Mouse (Mus musculus): ENCODE data around the gene Cog5. TPM values are rescaled to one million over a fixed set of nuclear protein-coding genes. Genes with fewer than 3 reads are reported as not detected.
A peak's percentile ranks its signal among the peaks of the same experiment; 100 is the strongest.

The Cog5 gene
- polyA plus RNA-seq, 1 experiment from 2014 or later = 31.1 TPM

GRCm38 (mm10) chr12:31912966-31913551, 258.4 kb downstream of the Cog5 start:
- 85% methylated on average over 6 of the region's 6 CpGs for WGBS
- no peak for DNase-seq (ENCODE audit: low spot score)

GRCm38 (mm10) chr12:31913614-31914013, 258.9 kb downstream of the Cog5 start:
- peaks cover 6% of the 10 kb centered on the region; the same call in 1 of the 2 replicates for H3K4me1 ChIP-seq
- no peak for DNase-seq (ENCODE audit: low spot score)
- no peak overlapping the region for H3K27ac ChIP-seq (replicated peaks)
- whole genome bisulfite sequencing = 76% methylated on average over 4 of the region's 4 CpGs
- H3K9me3 ChIP-seq = no peaks in the 10 kb centered on the region
- H3K36me3 ChIP-seq (replicated peaks) = no peaks in the 10 kb centered on the region
- no peaks in the 10 kb centered on the region for H3K27me3 ChIP-seq (replicated peaks; ENCODE audit: low read depth, poor library complexity, severe bottlenecking)
- H3K4me3 ChIP-seq = no peak overlapping the region

More at GRCm38 (mm10) chr12:31912966-31913551, 258.4 kb downstream of the Cog5 start:
- Histone ChIP-seq H3K36me3 (replicated peaks) (no peaks in the 10 kb centered on the region), H3K27ac (replicated peaks) (no peak overlapping the region), H3K9me3 (no peaks in the 10 kb centered on the region), H3K27me3 (replicated peaks; ENCODE audit: low read depth, poor library complexity, severe bottlenecking) (no peaks in the 10 kb centered on the region), H3K4me3 (no peak overlapping the region), H3K4me1 (peaks cover 6% of the 10 kb centered on the region; the same call in 1 of the 2 replicates)

- peaks cover 4% of the 10 kb centered on the region for H3K36me3 ChIP-seq (replicated peaks)
- no peaks in the 10 kb centered on the region for H3K9me3 ChIP-seq
- H3K27ac ChIP-seq (replicated peaks) = no peak overlapping the region
- 95% methylated on average over 5 of the region's 5 CpGs for WGBS
- H3K4me1 ChIP-seq = peaks cover 6% of the 10 kb centered on the region; the same call in 1 of the 2 replicates
- H3K27me3 ChIP-seq (replicated peaks; ENCODE audit: low read depth, poor library complexity, severe bottlenecking) = no peaks in the 10 kb centered on the region
- H3K4me3 ChIP-seq = no peak overlapping the region
- DNase-seq (ENCODE audit: low spot score) = no peak
Observed at GRCm38 (mm10) chr12:31916691-31917090, 262.0 kb downstream of the Cog5 start.

- Histone ChIP-seq H3K4me1 (peaks cover 6% of the 10 kb centered on the region; the same call in 1 of the 2 replicates), H3K27me3 (replicated peaks; ENCODE audit: low read depth, poor library complexity, severe bottlenecking) (no peaks in the 10 kb centered on the region), H3K36me3 (replicated peaks) (peaks cover 4% of the 10 kb centered on the region), H3K9me3 (no peaks in the 10 kb centered on the region), H3K4me3 (no peak overlapping the region), H3K27ac (replicated peaks) (no peak overlapping the region)
- WGBS = 87% methylated on average over 5 of the region's 5 CpGs
- DNase-seq (ENCODE audit: low spot score) = no peak
Observed at GRCm38 (mm10) chr12:31917245-31917644, 262.6 kb downstream of the Cog5 start.

- Histone ChIP-seq H3K27ac (replicated peaks) (no peak overlapping the region), H3K4me3 (no peak overlapping the region), H3K4me1 (no peaks in the 10 kb centered on the region), H3K36me3 (replicated peaks) (peaks cover 20% of the 10 kb centered on the region), H3K27me3 (replicated peaks; ENCODE audit: low read depth, poor library complexity, severe bottlenecking) (no peaks in the 10 kb centered on the region), H3K9me3 (no peaks in the 10 kb centered on the region)
- 87% methylated on average over 18 of the region's 18 CpGs for WGBS
- DNase-seq (ENCODE audit: low spot score) = no peak
Observed at GRCm38 (mm10) chr12:31920464-31921405, 266.1 kb downstream of the Cog5 start.

- Histone ChIP-seq H3K4me3 (no peak overlapping the region), H3K4me1 (no peaks in the 10 kb centered on the region), H3K36me3 (replicated peaks) (peaks cover 53% of the 10 kb centered on the region), H3K9me3 (no peaks in the 10 kb centered on the region), H3K27ac (replicated peaks) (no peak overlapping the region), H3K27me3 (replicated peaks; ENCODE audit: low read depth, poor library complexity, severe bottlenecking) (no peaks in the 10 kb centered on the region)
- 86% methylated on average over 3 of the region's 3 CpGs for WGBS
- DNase-seq (ENCODE audit: low spot score) = no peak
Observed at GRCm38 (mm10) chr12:31924135-31924534, 269.5 kb downstream of the Cog5 start.

GRCm38 (mm10) chr12:31925343-31925742, 270.7 kb downstream of the Cog5 start:
- DNase-seq (ENCODE audit: low spot score) = no peak
- Histone ChIP-seq H3K9me3 (no peaks in the 10 kb centered on the region), H3K4me1 (no peaks in the 10 kb centered on the region), H3K27me3 (replicated peaks; ENCODE audit: low read depth, poor library complexity, severe bottlenecking) (no peaks in the 10 kb centered on the region), H3K36me3 (replicated peaks) (peaks cover 65% of the 10 kb centered on the region), H3K27ac (replicated peaks) (no peak overlapping the region), H3K4me3 (no peak overlapping the region)
- WGBS = 87% methylated on average over 6 of the region's 6 CpGs

- H3K27ac ChIP-seq (replicated peaks) = no peak overlapping the region
- DNase-seq (ENCODE audit: low spot score) = peak; percentile 69
- H3K27me3 ChIP-seq (replicated peaks; ENCODE audit: low read depth, poor library complexity, severe bottlenecking) = no peaks in the 10 kb centered on the region
- peaks cover 75% of the 10 kb centered on the region for H3K36me3 ChIP-seq (replicated peaks)
- no peak overlapping the region for H3K4me3 ChIP-seq
- 65% methylated on average over 4 of the region's 4 CpGs for WGBS
- H3K9me3 ChIP-seq = no peaks in the 10 kb centered on the region
- no peaks in the 10 kb centered on the region for H3K4me1 ChIP-seq
Observed at GRCm38 (mm10) chr12:31926661-31927061, 272.0 kb downstream of the Cog5 start.

- DNase-seq (ENCODE audit: low spot score) = no peak
- 88% methylated on average over 3 of the region's 3 CpGs for WGBS
- H3K4me3 ChIP-seq = no peak overlapping the region
- no peak overlapping the region for H3K27ac ChIP-seq (replicated peaks)
- H3K27me3 ChIP-seq (replicated peaks; ENCODE audit: low read depth, poor library complexity, severe bottlenecking) = no peaks in the 10 kb centered on the region
- H3K36me3 ChIP-seq (replicated peaks) = peaks cover 93% of the 10 kb centered on the region
- H3K4me1 ChIP-seq = no peaks in the 10 kb centered on the region
- no peaks in the 10 kb centered on the region for H3K9me3 ChIP-seq
Observed at GRCm38 (mm10) chr12:31928498-31928897, 273.8 kb downstream of the Cog5 start.

- H3K4me1 ChIP-seq = no peaks in the 10 kb centered on the region; the same call in 1 of the 2 replicates
- no peak overlapping the region for H3K4me3 ChIP-seq
- H3K27me3 ChIP-seq (replicated peaks; ENCODE audit: low read depth, poor library complexity, severe bottlenecking) = no peaks in the 10 kb centered on the region
- H3K36me3 ChIP-seq (replicated peaks) = peaks cover 99% of the 10 kb centered on the region
- no peaks in the 10 kb centered on the region for H3K9me3 ChIP-seq
- DNase-seq (ENCODE audit: low spot score) = no peak
- 93% methylated on average over 3 of the region's 3 CpGs for WGBS
- H3K27ac ChIP-seq (replicated peaks) = no peak overlapping the region
Observed at GRCm38 (mm10) chr12:31931818-31932217, 277.1 kb downstream of the Cog5 start.

GRCm38 (mm10) chr12:31936657-31937300, 282.1 kb downstream of the Cog5 start:
- H3K4me1 ChIP-seq = peaks cover 4% of the 10 kb centered on the region; the same call in 1 of the 2 replicates
- H3K4me3 ChIP-seq = no peak overlapping the region
- 31% methylated on average over 6 of the region's 6 CpGs for WGBS
- no peak overlapping the region for H3K27ac ChIP-seq (replicated peaks)
- DNase-seq (ENCODE audit: low spot score) = peak; percentile 46
- H3K9me3 ChIP-seq = no peaks in the 10 kb centered on the region
- H3K36me3 ChIP-seq (replicated peaks) = peaks cover 95% of the 10 kb centered on the region
- H3K27me3 ChIP-seq (replicated peaks; ENCODE audit: low read depth, poor library complexity, severe bottlenecking) = no peaks in the 10 kb centered on the region

GRCm38 (mm10) chr12:31937613-31938012, 282.9 kb downstream of the Cog5 start:
- 89% methylated on average over 3 of the region's 3 CpGs for WGBS
- Histone ChIP-seq H3K4me1 (peaks cover 4% of the 10 kb centered on the region; the same call in 1 of the 2 replicates), H3K4me3 (no peak overlapping the region), H3K36me3 (replicated peaks) (peaks cover 95% of the 10 kb centered on the region), H3K27ac (replicated peaks) (no peak overlapping the region), H3K9me3 (no peaks in the 10 kb centered on the region), H3K27me3 (replicated peaks; ENCODE audit: low read depth, poor library complexity, severe bottlenecking) (no peaks in the 10 kb centered on the region)
- no peak for DNase-seq (ENCODE audit: low spot score)
